Mouse (Mus musculus) kidney, postnatal 10 days (tissue): ENCODE measurements at regions not wholly inside any gene's neighbourhood (a gene's known extent, or its start where the extent isn't known, plus 50 kb on each side); places are given as distances from the start of the nearest gene placed in this dataset.
"Not testable (repeated sequence)": the region's sequence is repeated elsewhere in the genome, so short reads cannot be mapped to it uniquely, and the experiment has no call there.

Source experiments
- DNase-seq: peaks from one replicate; pipeline ENCODE4 v3.0.0; 2021; ENCODE audit warnings: mixed read lengths

GRCm38 (mm10) chr13:50754911-50755310 lies 56.8 kb downstream of the Gm8765 start:
- DNase-seq: not testable (repeated sequence)

- not testable (repeated sequence) for DNase-seq
Measured at GRCm38 (mm10) chr13:50756334-50756733, 58.2 kb downstream of the Gm8765 start.

GRCm38 (mm10) chr13:50764618-50765017 lies 66.5 kb downstream of the Gm8765 start:
- no peak for DNase-seq

GRCm38 (mm10) chr13:50780036-50780435 lies 81.9 kb downstream of the Gm8765 start:
- DNase-seq: not testable (repeated sequence)

- DNase-seq: peak; percentile 4
Measured at GRCm38 (mm10) chr13:50829879-50830550, 131.9 kb downstream of the Gm8765 start.
